Mouse (Mus musculus) hindbrain, embryonic 13.5 days (tissue): Measurements from ENCODE around the gene Prl8a1. TPM values are rescaled to one million over a fixed set of nuclear protein-coding genes. Genes with fewer than 3 reads are reported as not detected.

Experiments
- ATAC-seq: fragments of 200-750 bp; cut with Nextera tagmentation; 2 replicates; pipeline ENCODE4 v1.8.0; 2017; ENCODE audit warnings: moderate TSS enrichment; ENCODE audit not compliant: low FRiP score
- H3K27ac ChIP-seq: fragments of 300-500 bp; sonication (generic); 2 replicates; pipeline ENCODE4 v1.5.1; 2015; ENCODE audit warnings: inconsistent platforms, mild to moderate bottlenecking, moderate library complexity
- H3K27me3 ChIP-seq: fragments of 300-500 bp; sonication (generic); 2 replicates; pipeline ENCODE4 v1.6.1; 2015; ENCODE audit warnings: mild to moderate bottlenecking, inconsistent platforms
- H3K36me3 ChIP-seq: fragments of 300-500 bp; sonication (generic); 2 replicates; pipeline ENCODE4 v1.6.1; 2015; ENCODE audit warnings: mild to moderate bottlenecking, inconsistent platforms
- H3K4me1 ChIP-seq: fragments of 300-500 bp; sonication (generic); replicated peaks from 2 replicates; pipeline ENCODE4 v1.6.1; 2015; ENCODE audit warnings: inconsistent platforms
- H3K4me2 ChIP-seq: fragments of 300-500 bp; sonication (generic); 2 replicates; pipeline ENCODE4 v1.6.1; 2015; ENCODE audit warnings: inconsistent platforms, mild to moderate bottlenecking, moderate library complexity
- H3K4me3 ChIP-seq: fragments of 300-500 bp; sonication (generic); 2 replicates; pipeline ENCODE4 v1.5.1; 2015; ENCODE audit warnings: mild to moderate bottlenecking, inconsistent platforms
- H3K9ac ChIP-seq: fragments of 300-500 bp; sonication (generic); 2 replicates; pipeline ENCODE4 v1.6.1; 2015; ENCODE audit warnings: mild to moderate bottlenecking, inconsistent platforms
- H3K9me3 ChIP-seq: fragments of 300-500 bp; sonication (generic); 2 replicates; pipeline ENCODE4 v1.6.1; 2016; ENCODE audit warnings: inconsistent platforms
- WGBS: fragments of 180-500 bp; shearing (Covaris S2); methylation state at CpG from one replicate; pipeline ENCODE4 v1.1.7; 2015; 5-methylcytosine and 5-hydroxymethylcytosine counted together
- polyA plus RNA-seq: library from polyadenylated mRNA; unstranded; fragments of >200 nt; fragmentation: Nextera tagmentation; extraction: Ambion mirVana; gene quantifications from 2 replicates; pipeline ENCODE4 v1.2.1, GENCODE M21; 2015

Prl8a1 gene
- not detected in 2 replicates for polyA plus RNA-seq

GRCm38 (mm10) chr13:27582071-27582470 lies at the start of gene Prl8a1:
Prl8a1 (minus strand) TSS chr13:27582171.
- no peak within 1 kb of the TSS for H3K27ac ChIP-seq
- H3K9me3 ChIP-seq, result no peaks in the 10 kb centered on the region
- H3K4me2 ChIP-seq, result no peak within 1 kb of the TSS
- 85% methylated on average over 2 of the region's 2 CpGs for WGBS
- no peak for ATAC-seq
- H3K36me3 ChIP-seq, result no peaks in the 10 kb centered on the region
- no peak within 1 kb of the TSS for H3K9ac ChIP-seq
- no peak within 1 kb of the TSS for H3K4me3 ChIP-seq
- no peaks in the 10 kb centered on the region for H3K27me3 ChIP-seq
- H3K4me1 ChIP-seq, result no peaks in the 10 kb centered on the region

GRCm38 (mm10) chr13:27610482-27610881 lies 28.5 kb upstream of the Prl8a1 start, which contains the start of gene Prl7b1:
Prl7b1 (minus strand) TSS chr13:27610582.
- Histone ChIP-seq H3K9ac (no peak within 1 kb of the TSS), H3K4me3 (no peak within 1 kb of the TSS), H3K4me1 (no peaks in the 10 kb centered on the region), H3K9me3 (no peaks in the 10 kb centered on the region), H3K27me3 (no peaks in the 10 kb centered on the region), H3K27ac (no peak within 1 kb of the TSS), H3K4me2 (no peak within 1 kb of the TSS), H3K36me3 (no peaks in the 10 kb centered on the region)
- ATAC-seq, result no peak
- 81% methylated on average over 4 of the region's 4 CpGs for WGBS

DNA sequence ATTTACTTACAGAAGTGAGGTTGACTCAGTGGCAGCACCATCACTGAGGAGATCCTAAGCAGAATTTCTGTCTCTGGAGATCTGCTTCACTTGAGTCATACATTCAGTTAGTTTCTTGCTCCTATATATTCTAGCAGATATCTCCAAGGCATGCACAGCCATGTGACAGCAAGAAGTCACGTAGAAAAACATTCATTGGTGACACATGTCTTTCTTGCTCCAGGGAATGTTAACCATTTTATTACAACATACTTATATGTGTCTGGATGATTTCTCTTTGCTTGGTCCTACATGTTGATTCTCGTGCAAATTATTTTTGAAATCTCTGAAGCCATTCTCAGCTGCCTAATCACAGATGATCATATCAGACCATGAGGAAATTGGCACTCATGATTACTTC lies 17.5 kb downstream of the Prl8a1 start, which contains the start of gene Prl8a9:
Prl8a9 (minus strand) TSS at position 101 of the 400 bp plus-strand sequence.
- H3K4me3 ChIP-seq, result no peak within 1 kb of the TSS
- ATAC-seq, result no peak
- H3K4me1 ChIP-seq, result no peaks in the 10 kb centered on the region
- no peak within 1 kb of the TSS for H3K9ac ChIP-seq
- no peak within 1 kb of the TSS for H3K4me2 ChIP-seq
- no peaks in the 10 kb centered on the region for H3K9me3 ChIP-seq
- WGBS, result 86% methylated on average over 2 of the region's 2 CpGs
- H3K27ac ChIP-seq, result no peak within 1 kb of the TSS
- H3K27me3 ChIP-seq, result no peaks in the 10 kb centered on the region
- no peaks in the 10 kb centered on the region for H3K36me3 ChIP-seq

GRCm38 (mm10) chr13:27553336-27553735 lies 28.6 kb downstream of the Prl8a1 start:
- H3K4me2 ChIP-seq, result no peak overlapping the region
- H3K4me3 ChIP-seq, result no peak overlapping the region
- no peaks in the 10 kb centered on the region for H3K9me3 ChIP-seq
- no peak overlapping the region for H3K27ac ChIP-seq
- H3K27me3 ChIP-seq, result no peaks in the 10 kb centered on the region
- H3K4me1 ChIP-seq, result no peaks in the 10 kb centered on the region
- ATAC-seq, result no peak
- no peak overlapping the region for H3K9ac ChIP-seq
- H3K36me3 ChIP-seq, result no peaks in the 10 kb centered on the region

Other genes starting within 250 kb of the Prl8a1 start
- gene Prl8a2, start 236.5 kb downstream of the Prl8a1 start, polyA plus RNA-seq, result not detected in 2 replicates
- gene Prl2b1, start 191.3 kb downstream of the Prl8a1 start, polyA plus RNA-seq, result not detected in 2 replicates
- gene Prl8a6, start 143.5 kb downstream of the Prl8a1 start, polyA plus RNA-seq, result not detected in 2 replicates
- not detected in 2 replicates for gene Prl8a8, start 69.0 kb downstream of the Prl8a1 start, polyA plus RNA-seq
- gene Prl8a9, start 17.6 kb downstream of the Prl8a1 start, polyA plus RNA-seq, result not detected in 2 replicates
- not detected in 2 replicates for gene Prl7b1, start 28.4 kb upstream of the Prl8a1 start, polyA plus RNA-seq
- gene Prl7a1, start 60.3 kb upstream of the Prl8a1 start, polyA plus RNA-seq, result not detected in 2 replicates
- not detected in 2 replicates for gene Prl7a2, start 85.9 kb upstream of the Prl8a1 start, polyA plus RNA-seq
- not detected in 2 replicates for gene Prl7d1, start 134.6 kb upstream of the Prl8a1 start, polyA plus RNA-seq
- gene Prl7c1, start 198.6 kb upstream of the Prl8a1 start, polyA plus RNA-seq, result not detected in 2 replicates
- gene Prl2a1, start 219.5 kb upstream of the Prl8a1 start, polyA plus RNA-seq, result not detected in 2 replicates